Mouse (Mus musculus): ENCODE measurements around the gene Castor2.

DNA sequence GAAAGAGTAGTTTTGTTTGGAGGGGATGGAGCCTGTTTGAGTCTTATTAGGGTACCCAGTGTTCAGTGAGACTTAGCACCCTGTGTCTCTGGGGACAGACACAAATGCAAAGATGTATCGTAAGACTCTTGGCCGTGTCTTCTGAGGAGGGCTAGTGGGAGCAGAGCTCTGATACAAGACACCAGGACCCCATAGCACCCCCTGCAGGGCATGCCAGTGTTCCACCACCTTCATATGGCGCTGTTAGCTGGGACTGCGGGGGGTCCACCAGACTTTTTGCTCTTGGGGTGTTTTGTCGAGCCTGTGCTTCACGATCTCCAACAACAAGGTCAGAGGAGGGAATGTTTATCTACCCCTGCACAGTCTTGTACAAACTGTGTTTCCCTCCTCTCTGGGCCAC is 39.9 kb downstream of the Castor2 start:
- no peak for TF ChIP-seq CTCF (IDR thresholded peaks at IDR 0.05)
- no peak for TF ChIP-seq EP300 (IDR thresholded peaks at IDR 0.05; ENCODE audit: insufficient read depth, low read depth, low read length)
- no peak for TF ChIP-seq POLR2A (IDR thresholded peaks at IDR 0.05; ENCODE audit: insufficient read depth, low read depth, low read length)

Data from heart, adult 2 months (tissue).